Mouse (Mus musculus) CD4-positive, CD25-positive, alpha-beta regulatory T cell, adult 2 months (primary cell): ENCODE results near the gene Haus6.
"Not testable (repeated sequence)": the region's sequence is repeated elsewhere in the genome, so short reads cannot be mapped to it uniquely, and the experiment has no call there.

ENCODE experiments used
- DNase-seq: peaks from one replicate; pipeline ENCODE4 v3.0.0-alpha.2; 2012; ENCODE audit warnings: low read depth, low spot score

Haus6 gene

GRCm38 (mm10) chr4:86611524-86612288, at the start of gene Haus6:
TSS of gene Haus6 (minus strand) at chr4:86612055.
- peak; percentile 98 for DNase-seq

GRCm38 (mm10) chr4:86657176-86657575, 45.3 kb upstream of the Haus6 start:
- DNase-seq = no peak

- not testable (repeated sequence) for DNase-seq
These were observed 44.6 kb upstream of the Haus6 start for GRCm38 (mm10) chr4:86656410-86656809.

GRCm38 (mm10) chr4:86651686-86652384, 40.0 kb upstream of the Haus6 start:
- DNase-seq = peak; percentile 57

GRCm38 (mm10) chr4:86648394-86648793, 36.5 kb upstream of the Haus6 start:
- not testable (repeated sequence) for DNase-seq

GRCm38 (mm10) chr4:86637561-86637960, 25.7 kb upstream of the Haus6 start:
- not testable (repeated sequence) for DNase-seq

GRCm38 (mm10) chr4:86634873-86635272, 23.0 kb upstream of the Haus6 start:
- not testable (repeated sequence) for DNase-seq

GRCm38 (mm10) chr4:86634312-86634711, 22.5 kb upstream of the Haus6 start:
- not testable (repeated sequence) for DNase-seq

- not testable (repeated sequence) for DNase-seq
These were observed 20.7 kb upstream of the Haus6 start for GRCm38 (mm10) chr4:86632556-86632955.

- DNase-seq = no peak
These were observed 20.0 kb upstream of the Haus6 start for GRCm38 (mm10) chr4:86631831-86632230.

GRCm38 (mm10) chr4:86626496-86626895, 14.6 kb upstream of the Haus6 start:
- not testable (repeated sequence) for DNase-seq

GRCm38 (mm10) chr4:86625463-86625862, 13.6 kb upstream of the Haus6 start:
- DNase-seq = no peak

GRCm38 (mm10) chr4:86622532-86622931, 10.7 kb upstream of the Haus6 start:
- DNase-seq = not testable (repeated sequence)

- DNase-seq = no peak
These were observed 10.3 kb upstream of the Haus6 start for GRCm38 (mm10) chr4:86622116-86622515.

- no peak for DNase-seq
These were observed 8.7 kb upstream of the Haus6 start for GRCm38 (mm10) chr4:86620506-86620905.

- DNase-seq = no peak
These were observed 400 bp upstream of the Haus6 start for GRCm38 (mm10) chr4:86612289-86612620.

GRCm38 (mm10) chr4:86591304-86591703, 20.6 kb downstream of the Haus6 start:
- no peak for DNase-seq

GRCm38 (mm10) chr4:86588236-86588635, 23.6 kb downstream of the Haus6 start:
- peak; percentile 34 for DNase-seq

GRCm38 (mm10) chr4:86580591-86580990, 31.3 kb downstream of the Haus6 start:
- no peak for DNase-seq

GRCm38 (mm10) chr4:86580056-86580455, 31.8 kb downstream of the Haus6 start:
- no peak for DNase-seq

- DNase-seq = no peak
These were observed 35.1 kb downstream of the Haus6 start for GRCm38 (mm10) chr4:86576630-86577225.

GRCm38 (mm10) chr4:86576120-86576541, 35.7 kb downstream of the Haus6 start:
- no peak for DNase-seq
